10 mouse cellular contexts compared by ENCODE assay signal in the genomic region with DNA sequence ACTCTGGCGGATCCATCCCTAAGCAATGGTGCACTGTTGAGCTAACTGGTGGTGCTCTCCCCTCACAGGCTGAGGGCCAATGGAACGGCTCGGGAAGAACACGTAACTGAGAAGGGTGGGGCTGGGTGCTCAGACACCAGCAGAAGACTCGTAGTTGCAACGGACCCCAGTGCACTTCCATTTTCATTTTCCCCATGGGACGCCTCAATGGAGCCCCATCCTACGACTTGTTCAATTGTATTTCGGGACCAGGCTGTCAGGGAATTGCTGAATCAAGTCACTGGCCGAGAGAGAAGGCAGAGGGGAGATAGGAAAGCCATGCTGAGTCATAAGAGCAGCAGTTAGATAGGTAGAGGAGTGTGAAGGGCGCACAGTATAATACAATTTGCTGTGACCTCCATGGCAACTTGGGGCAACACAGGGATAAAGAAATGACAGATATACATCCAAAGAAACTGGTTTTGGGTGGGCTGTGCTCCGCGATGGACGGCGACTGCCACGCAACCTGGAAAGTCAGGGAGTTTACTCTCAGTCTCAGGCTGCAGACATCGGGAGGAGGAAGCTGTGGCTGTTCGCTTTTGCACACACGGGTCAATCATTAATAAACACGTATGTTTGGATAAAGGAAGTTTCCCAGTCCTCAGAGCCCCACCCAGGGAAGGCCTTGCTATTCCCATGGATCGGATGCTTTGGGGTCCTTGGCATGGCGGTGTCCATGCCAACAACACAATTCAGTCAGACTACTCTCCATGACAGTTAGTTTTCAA.
DNase-seq lines count a peak whose midpoint lies in the region; ATAC-seq and TF ChIP-seq lines count a peak whose summit lies in the region.
"Had no signal": no experiment of that assay in that cellular context is flagged by ENCODE, and none has a peak within 500 bp of the region (broad histone marks: within the 10 kb centered on the region; RNA-seq: fewer than 3 reads in every experiment).

No protein-coding gene starts in this region.

- no peaks in the 10 kb centered on the region for H3K9me3 ChIP-seq in heart, embryonic 14.5 days (ENCODE audit: control insufficient read depth, low read length)
- no peaks in the 10 kb centered on the region for H3K9me3 ChIP-seq in heart, embryonic 10.5 days
- H3K9me3 ChIP-seq in CH12.LX (replicated peaks; ENCODE audit: low read length): no peaks in the 10 kb centered on the region
- no peaks in the 10 kb centered on the region for H3K9me3 ChIP-seq in intestine, embryonic 16.5 days (ENCODE audit: control insufficient read depth, low read length)
- H3K9me3 ChIP-seq in forebrain, embryonic 15.5 days: no peaks in the 10 kb centered on the region
- H3K9me3 ChIP-seq: embryonic facial prominence, embryonic 15.5 days had no signal

- no peak for ATAC-seq in heart, embryonic 14.5 days (ENCODE audit: insufficient number of reproducible peaks, insufficient read depth, low FRiP score, low read depth)
- peak; percentile 87 for ATAC-seq in intestine, embryonic 16.5 days
- peak; percentile 83 for ATAC-seq in megakaryocyte progenitor cell, adult 5-6 weeks (replicated peaks; ENCODE audit: poor library complexity)
- ATAC-seq in forebrain, embryonic 15.5 days (replicated peaks): no peak
- ATAC-seq: Patski had no signal

- no peaks in the 10 kb centered on the region for H3K27me3 ChIP-seq in heart, embryonic 14.5 days (ENCODE audit: control insufficient read depth, insufficient read depth, low read length)
- H3K27me3 ChIP-seq in heart, embryonic 10.5 days (ENCODE audit: insufficient read depth, poor library complexity, severe bottlenecking): no peaks in the 10 kb centered on the region
- H3K27me3 ChIP-seq in CH12.LX (replicated peaks): no peaks in the 10 kb centered on the region
- no peaks in the 10 kb centered on the region for H3K27me3 ChIP-seq in intestine, embryonic 16.5 days (replicated peaks; ENCODE audit: control insufficient read depth, insufficient read depth, low read length)
- H3K27me3 ChIP-seq in forebrain, embryonic 15.5 days: no peaks in the 10 kb centered on the region
- H3K27me3 ChIP-seq: Patski had no signal

- dilution Hi-C loops in CH12.LX (cut with MboI; ENCODE audit: extremely low pct_ligation_motif_present, extremely low pct_unique_long_range_greater_than_20kb, low sequenced_read_pairs): no loop called here

- H3K4me2 ChIP-seq in heart, embryonic 14.5 days (ENCODE audit: low read length): peak overlapping the region; percentile 28; the same call in 1 of the 2 replicates
- H3K4me2 ChIP-seq in CH12.LX (ENCODE audit: insufficient read depth, low read depth, poor library complexity, severe bottlenecking): peak overlapping the region; percentile 79
- H3K4me2 ChIP-seq in intestine, embryonic 16.5 days (ENCODE audit: low read depth, low read length): peak overlapping the region; percentile 41
- no peak overlapping the region for H3K4me2 ChIP-seq in forebrain, embryonic 15.5 days (replicated peaks)
- H3K4me2 ChIP-seq: embryonic facial prominence, embryonic 15.5 days had no signal

- TF ChIP-seq EP300 in CH12.LX (IDR thresholded peaks at IDR 0.05; ENCODE audit: low read length): no peak

- H3K36me3 ChIP-seq in heart, embryonic 14.5 days (ENCODE audit: control insufficient read depth, insufficient read depth, low read length): no peaks in the 10 kb centered on the region
- H3K36me3 ChIP-seq in heart, embryonic 10.5 days: no peaks in the 10 kb centered on the region
- H3K36me3 ChIP-seq in CH12.LX (replicated peaks in 1 of 2; ENCODE audit: control insufficient read depth in 1 of 2, insufficient read depth in 1 of 2, low read length in 1 of 2): no peaks in the 10 kb centered on the region
- H3K36me3 ChIP-seq in intestine, embryonic 16.5 days (ENCODE audit: control insufficient read depth, insufficient read depth, low read length): no peaks in the 10 kb centered on the region
- H3K36me3 ChIP-seq in forebrain, embryonic 15.5 days: no peaks in the 10 kb centered on the region
- H3K36me3 ChIP-seq: embryonic facial prominence, embryonic 15.5 days had no signal

- in situ Hi-C loops in CH12.LX (cut with MboI; ENCODE audit: low pct_ligation_motif_present, low pct_unique_long_range_greater_than_20kb, low sequenced_read_pairs): no loop called here

- no peak overlapping the region for H3K27ac ChIP-seq in heart, embryonic 14.5 days (replicated peaks in 1 of 2; ENCODE audit: control insufficient read depth in 1 of 2, insufficient read depth in 1 of 2, low read depth in 2 of 2, low read length in 2 of 2)
- H3K27ac ChIP-seq in heart, embryonic 10.5 days: no peak overlapping the region
- H3K27ac ChIP-seq in CH12.LX (ENCODE audit: insufficient read depth, low read depth): no peak overlapping the region
- no peak overlapping the region for H3K27ac ChIP-seq in intestine, embryonic 16.5 days (ENCODE audit: low read length)
- H3K27ac ChIP-seq in forebrain, embryonic 15.5 days (replicated peaks): no peak overlapping the region
- H3K27ac ChIP-seq: embryonic facial prominence, embryonic 15.5 days had no signal

- TF ChIP-seq CTCF in CH12.LX (conservative IDR thresholded peaks at IDR 0.05 in 1 of 2, IDR thresholded peaks at IDR 0.05 in 1 of 2; ENCODE audit: low read depth in 2 of 2, low read length in 2 of 2): no peak

- no peak overlapping the region for H3K9ac ChIP-seq in heart, embryonic 14.5 days (ENCODE audit: low read length)
- peak overlapping the region; percentile 32; the same call in 1 of the 2 replicates for H3K9ac ChIP-seq in CH12.LX (ENCODE audit: insufficient read depth, low read depth)
- no peak overlapping the region for H3K9ac ChIP-seq in intestine, embryonic 16.5 days (ENCODE audit: low read depth, low read length)
- H3K9ac ChIP-seq in forebrain, embryonic 15.5 days (replicated peaks): no peak overlapping the region
- H3K9ac ChIP-seq: embryonic facial prominence, embryonic 15.5 days had no signal

- no peak for DNase-seq in heart, embryonic 10.5 days (ENCODE audit: low spot score)
- peak; percentile 92 for DNase-seq in CH12.LX (ENCODE audit: extremely low read depth)
- no peak for DNase-seq in frontal cortex, postnatal 14 days (ENCODE audit: low spot score in 2 of 2)
- no peak for DNase-seq in ovary, postnatal 10 days (ENCODE audit: low spot score)

- peak; percentile 42; the same call in 1 of the 2 replicates for TF ChIP-seq POLR2A in CH12.LX (IDR thresholded peaks at IDR 0.05; ENCODE audit: low read depth, low read length)

- no peaks in the 10 kb centered on the region for H3K79me2 ChIP-seq in CH12.LX (replicated peaks; ENCODE audit: control insufficient read depth, extremely low read depth, insufficient read depth, poor library complexity, severe bottlenecking)

- H3K4me3 ChIP-seq in heart, embryonic 14.5 days (ENCODE audit: control insufficient read depth in 1 of 2, insufficient read depth in 1 of 2, low read depth in 1 of 2, low read length in 2 of 2): peak overlapping the region in 1 of 2 experiments; percentile 8; a peak in 1 of 4 replicates
- no peak overlapping the region for H3K4me3 ChIP-seq in heart, embryonic 10.5 days
- H3K4me3 ChIP-seq in CH12.LX (replicated peaks in 1 of 3; ENCODE audit: low read depth in 2 of 3, low read length in 2 of 3, poor library complexity in 1 of 3): peak overlapping the region; percentile 43 to 67 (median 49)
- H3K4me3 ChIP-seq in intestine, embryonic 16.5 days (ENCODE audit: low read length): peak overlapping the region; percentile 34
- no peak overlapping the region for H3K4me3 ChIP-seq in forebrain, embryonic 15.5 days
- H3K4me3 ChIP-seq: embryonic facial prominence, embryonic 15.5 days had no signal

- WGBS in heart, embryonic 14.5 days: 72% methylated on average over 22 of the region's 22 CpGs
- 77% methylated on average over 22 of the region's 22 CpGs for WGBS in heart, embryonic 10.5 days
- 60% methylated on average over 22 of the region's 22 CpGs for WGBS in intestine, embryonic 16.5 days
- WGBS in forebrain, embryonic 15.5 days: 88% methylated on average over 22 of the region's 22 CpGs

- TF ChIP-seq RAD21 in CH12.LX (IDR thresholded peaks at IDR 0.05; ENCODE audit: low read depth, low read length): no peak

- H3K4me1 ChIP-seq in heart, embryonic 14.5 days (ENCODE audit: control insufficient read depth in 2 of 2, insufficient read depth in 2 of 2, low read length in 2 of 2): peaks cover 3 to 6% of the 10 kb centered on the region in 2 experiments; a peak in 1 of 4 replicates
- peaks cover 27% of the 10 kb centered on the region for H3K4me1 ChIP-seq in heart, embryonic 10.5 days
- peaks cover 0 to 10% of the 10 kb centered on the region in 2 experiments; a peak in 2 of 4 replicates for H3K4me1 ChIP-seq in CH12.LX (ENCODE audit: control insufficient read depth in 1 of 2, insufficient read depth in 2 of 2)
- no peaks in the 10 kb centered on the region for H3K4me1 ChIP-seq in intestine, embryonic 16.5 days (ENCODE audit: control insufficient read depth, insufficient read depth, low read length)
- H3K4me1 ChIP-seq in forebrain, embryonic 15.5 days: peaks cover 7% of the 10 kb centered on the region
- H3K4me1 ChIP-seq: embryonic facial prominence, embryonic 15.5 days had no signal

TF ChIP-seq in CH12.LX, 34 proteins besides CTCF, POLR2A, EP300 and RAD21 (continues in another document):
- no peak for TF ChIP-seq USF1 (IDR thresholded peaks at IDR 0.05; ENCODE audit: low read depth, low read length)
- TF ChIP-seq HCFC1 (IDR thresholded peaks at IDR 0.05; ENCODE audit: low read depth, low read length): no peak
- TF ChIP-seq JUND (conservative IDR thresholded peaks at IDR 0.05; ENCODE audit: low read depth, low read length): no peak
- TF ChIP-seq IRF4 (IDR thresholded peaks at IDR 0.05; ENCODE audit: low read depth, low read length): 0 out of 2 replicates have a peak, but pooled peaks have one; percentile 25
- no peak for TF ChIP-seq JUN (IDR thresholded peaks at IDR 0.05; ENCODE audit: insufficient read depth, low read depth, low read length)
- TF ChIP-seq KAT2A (IDR thresholded peaks at IDR 0.05; ENCODE audit: insufficient replicate concordance, low read length): no peak
- TF ChIP-seq E2F4 (IDR thresholded peaks at IDR 0.05; ENCODE audit: insufficient replicate concordance, low read depth, low read length): no peak
- TF ChIP-seq ZKSCAN1 (IDR thresholded peaks at IDR 0.05; ENCODE audit: borderline replicate concordance, low read depth, low read length): no peak
- no peak for TF ChIP-seq ZC3H11A (IDR thresholded peaks at IDR 0.05; ENCODE audit: low read depth, low read length)
- TF ChIP-seq ELF1 (IDR thresholded peaks at IDR 0.05; ENCODE audit: low read depth, low read length): no peak
- TF ChIP-seq MXI1 (IDR thresholded peaks at IDR 0.05; ENCODE audit: low read depth, low read length): no peak
- TF ChIP-seq MYC (IDR thresholded peaks at IDR 0.05; ENCODE audit: low read depth, low read length): no peak
- no peak for TF ChIP-seq NELFE (IDR thresholded peaks at IDR 0.05; ENCODE audit: low read depth, low read length)
- no peak for TF ChIP-seq BHLHE40 (IDR thresholded peaks at IDR 0.05; ENCODE audit: low read depth, low read length)
- no peak for TF ChIP-seq SIN3A (IDR thresholded peaks at IDR 0.05; ENCODE audit: low read length)
- no peak for TF ChIP-seq NRF1 (IDR thresholded peaks at IDR 0.05; ENCODE audit: low read depth, low read length)
- no peak for TF ChIP-seq RCOR1 (conservative IDR thresholded peaks at IDR 0.05; ENCODE audit: low read depth, low read length)

Comparison
In these comparisons a context has a peak if more than half of its experiments do, and no peak if none do; other contexts are left out.
1. ATAC-seq: peak in intestine, embryonic 16.5 days (single experiment) and megakaryocyte progenitor cell, adult 5-6 weeks (single experiment); none in heart, embryonic 14.5 days (single experiment) and forebrain, embryonic 15.5 days (single experiment).
2. H3K4me3 ChIP-seq: peak in CH12.LX (3 of 3) and intestine, embryonic 16.5 days (single experiment); none in heart, embryonic 10.5 days (single experiment) and forebrain, embryonic 15.5 days (single experiment).